Mouse (Mus musculus): ENCODE data around the gene Ntn5. TPM values are rescaled to one million over a fixed set of nuclear protein-coding genes. Genes with fewer than 3 reads are reported as not detected.

The Ntn5 gene
- total and polyA plus RNA-seq, 2 experiments from 2014 or later = 0.80 to 0.94 TPM

- Histone ChIP-seq H3K27me3 (ENCODE audit: insufficient read depth, low read length) (no peaks in the 10 kb centered on the region), H3K27ac (no peak overlapping the region), H3K4me1 (ENCODE audit: insufficient read depth, low read length) (peaks cover 27% of the 10 kb centered on the region), H3K4me3 (ENCODE audit: low read length) (no peak overlapping the region), H3K36me3 (ENCODE audit: insufficient read depth, low read length) (peaks cover 26% of the 10 kb centered on the region), H3K9ac (replicated peaks; ENCODE audit: low read length) (no peak overlapping the region), H3K4me2 (ENCODE audit: low read depth, low read length) (no peak overlapping the region), H3K9me3 (ENCODE audit: low read length) (no peaks in the 10 kb centered on the region)
- no peak for ATAC-seq
- TF ChIP-seq CTCF (IDR thresholded peaks at IDR 0.05; ENCODE audit: low read depth) = no peak
- 86% methylated on average over 15 of the region's 16 CpGs for WGBS
- DNase-seq (ENCODE audit: low spot score) = no peak
Observed at GRCm38 (mm10) chr7:45719738-45720412, 36.1 kb downstream of the Ntn5 start.

- 81% methylated on average over 13 of the region's 14 CpGs for WGBS
- Histone ChIP-seq H3K9me3 (ENCODE audit: low read length) (no peaks in the 10 kb centered on the region), H3K27ac (no peak within 1 kb of the TSS), H3K9ac (replicated peaks; ENCODE audit: low read length) (no peak within 1 kb of the TSS), H3K4me3 (ENCODE audit: low read length) (no peak within 1 kb of the TSS), H3K27me3 (ENCODE audit: insufficient read depth, low read length) (no peaks in the 10 kb centered on the region), H3K36me3 (ENCODE audit: insufficient read depth, low read length) (peaks cover 28% of the 10 kb centered on the region), H3K4me1 (ENCODE audit: insufficient read depth, low read length) (peaks cover 24% of the 10 kb centered on the region), H3K4me2 (ENCODE audit: low read depth, low read length) (no peak within 1 kb of the TSS)
- no peak for DNase-seq (ENCODE audit: low spot score)
- ATAC-seq = no peak
- TF ChIP-seq CTCF (IDR thresholded peaks at IDR 0.05; ENCODE audit: low read depth) = peak; percentile 46
Observed at GRCm38 (mm10) chr7:45720413-45721233, 36.8 kb downstream of the Ntn5 start, which contains the start of gene Fam83e. Fam83e (plus strand) TSS chr7:45721212.

GRCm38 (mm10) chr7:45721234-45721571 lies 37.4 kb downstream of the Ntn5 start:
- H3K9ac ChIP-seq (replicated peaks; ENCODE audit: low read length) = no peak overlapping the region
- H3K9me3 ChIP-seq (ENCODE audit: low read length) = no peaks in the 10 kb centered on the region
- ATAC-seq (no peak), DNase-seq (ENCODE audit: low spot score) (no peak)
- peaks cover 19% of the 10 kb centered on the region for H3K4me1 ChIP-seq (ENCODE audit: insufficient read depth, low read length)
- no peak for TF ChIP-seq CTCF (IDR thresholded peaks at IDR 0.05; ENCODE audit: low read depth)
- H3K4me3 ChIP-seq (ENCODE audit: low read length) = no peak overlapping the region
- no peaks in the 10 kb centered on the region for H3K27me3 ChIP-seq (ENCODE audit: insufficient read depth, low read length)
- peaks cover 28% of the 10 kb centered on the region for H3K36me3 ChIP-seq (ENCODE audit: insufficient read depth, low read length)
- no peak overlapping the region for H3K4me2 ChIP-seq (ENCODE audit: low read depth, low read length)
- no peak overlapping the region for H3K27ac ChIP-seq
- WGBS = 81% methylated on average over 7 of the region's 7 CpGs

- Histone ChIP-seq H3K9me3 (ENCODE audit: low read length) (no peaks in the 10 kb centered on the region), H3K36me3 (ENCODE audit: insufficient read depth, low read length) (peaks cover 28% of the 10 kb centered on the region), H3K4me3 (ENCODE audit: low read length) (no peak overlapping the region), H3K9ac (replicated peaks; ENCODE audit: low read length) (no peak overlapping the region), H3K4me2 (ENCODE audit: low read depth, low read length) (no peak overlapping the region), H3K27me3 (ENCODE audit: insufficient read depth, low read length) (no peaks in the 10 kb centered on the region), H3K27ac (no peak overlapping the region), H3K4me1 (ENCODE audit: insufficient read depth, low read length) (peaks cover 14% of the 10 kb centered on the region)
- DNase-seq (ENCODE audit: low spot score) = no peak
- 50% methylated on average over 13 of the region's 13 CpGs for WGBS
- no peak for TF ChIP-seq CTCF (IDR thresholded peaks at IDR 0.05; ENCODE audit: low read depth)
- ATAC-seq = no peak
Observed at GRCm38 (mm10) chr7:45721642-45722347, 38.0 kb downstream of the Ntn5 start.

GRCm38 (mm10) chr7:45722348-45722713 lies 38.5 kb downstream of the Ntn5 start:
- no peak for DNase-seq (ENCODE audit: low spot score)
- no peaks in the 10 kb centered on the region for H3K9me3 ChIP-seq (ENCODE audit: low read length)
- no peak for ATAC-seq
- H3K4me1 ChIP-seq (ENCODE audit: insufficient read depth, low read length) = 0 out of 2 replicates have a peak, but pooled peaks cover 10% of the 10 kb centered on the region
- no peak overlapping the region for H3K9ac ChIP-seq (replicated peaks; ENCODE audit: low read length)
- no peaks in the 10 kb centered on the region for H3K27me3 ChIP-seq (ENCODE audit: insufficient read depth, low read length)
- peaks cover 28% of the 10 kb centered on the region for H3K36me3 ChIP-seq (ENCODE audit: insufficient read depth, low read length)
- WGBS = 74% methylated on average over 13 of the region's 13 CpGs
- no peak overlapping the region for H3K4me2 ChIP-seq (ENCODE audit: low read depth, low read length)
- H3K27ac ChIP-seq = no peak overlapping the region
- no peak overlapping the region for H3K4me3 ChIP-seq (ENCODE audit: low read length)
- no peak for TF ChIP-seq CTCF (IDR thresholded peaks at IDR 0.05; ENCODE audit: low read depth)

- H3K36me3 ChIP-seq (ENCODE audit: insufficient read depth, low read length) = peaks cover 28% of the 10 kb centered on the region
- 86% methylated on average over 4 of the region's 4 CpGs for WGBS
- H3K9me3 ChIP-seq (ENCODE audit: low read length) = no peaks in the 10 kb centered on the region
- 0 out of 2 replicates have a peak, but pooled peaks cover 10% of the 10 kb centered on the region for H3K4me1 ChIP-seq (ENCODE audit: insufficient read depth, low read length)
- no peak overlapping the region for H3K9ac ChIP-seq (replicated peaks; ENCODE audit: low read length)
- H3K4me2 ChIP-seq (ENCODE audit: low read depth, low read length) = no peak overlapping the region
- H3K27me3 ChIP-seq (ENCODE audit: insufficient read depth, low read length) = no peaks in the 10 kb centered on the region
- ATAC-seq = no peak
- no peak overlapping the region for H3K4me3 ChIP-seq (ENCODE audit: low read length)
- TF ChIP-seq CTCF (IDR thresholded peaks at IDR 0.05; ENCODE audit: low read depth) = no peak
- no peak for DNase-seq (ENCODE audit: low spot score)
- H3K27ac ChIP-seq = no peak overlapping the region
Observed at GRCm38 (mm10) chr7:45723301-45723700, 39.5 kb downstream of the Ntn5 start.

Measured in hindbrain, postnatal 0 days (tissue).